Mouse (Mus musculus) cerebellum, adult 2 months (tissue): Measurements from ENCODE around the gene Arhgef3. TPM values are rescaled to one million over a fixed set of nuclear protein-coding genes. Genes with fewer than 3 reads are reported as not detected.
A peak's percentile ranks its signal among the peaks of the same experiment; 100 is the strongest.

Experiments
- DNase-seq, 2 experiments: peaks; one replicate each; pipeline ENCODE4 v3.0.0; 2021
- H3K27ac ChIP-seq: fragments of 200-500 bp; 2 replicates; pipeline ENCODE4 v1.5.1; 2012; ENCODE audit warnings: low read length, control low read depth, inconsistent platforms; ENCODE audit not compliant: insufficient read depth
- H3K27me3 ChIP-seq: fragments of 200-500 bp; 2 replicates; pipeline ENCODE4 v1.6.1; 2012; ENCODE audit warnings: inconsistent platforms, mild to moderate bottlenecking, low read length, moderate library complexity; ENCODE audit not compliant: control insufficient read depth, insufficient read depth
- H3K4me1 ChIP-seq: fragments of 200-500 bp; 2 replicates; pipeline ENCODE4 v1.6.1; 2011; ENCODE audit warnings: low read length; ENCODE audit not compliant: control insufficient read depth, insufficient read depth
- H3K4me3 ChIP-seq: fragments of 200-500 bp; replicated peaks from 2 replicates; pipeline ENCODE3; 2011; ENCODE audit warnings: mild to moderate bottlenecking, low read depth, low read length, control low read depth; ENCODE audit not compliant: insufficient read depth
- CTCF ChIP-seq: fragments of 200-500 bp; IDR thresholded peaks from 2 replicates; pipeline ENCODE4 v1.5.1; 2011; ENCODE audit warnings: low read depth, mild to moderate bottlenecking, control low read depth, low read length, moderate library complexity, borderline replicate concordance; ENCODE audit not compliant: insufficient read depth
- POLR2A ChIP-seq: fragments of 200-500 bp; IDR thresholded peaks from 2 replicates; pipeline ENCODE4 v1.6.1; 2011; ENCODE audit warnings: low read length, control low read depth, borderline replicate concordance; ENCODE audit not compliant: insufficient read depth
- WGBS: fragments of 180-500 bp; shearing (Covaris S2); methylation state at CpG from one replicate; pipeline ENCODE4 v1.1.7; 2018; 5-methylcytosine and 5-hydroxymethylcytosine counted together
- polyA plus RNA-seq: library from polyadenylated mRNA; depleted of rRNA; stranded (reverse); fragments of >200 nt; gene quantifications from 2 replicates; pipeline ENCODE4 v1.2.3, GENCODE M21; 2012

Arhgef3 gene
- polyA plus RNA-seq, 1 experiment, result 54.8 TPM

DNA sequence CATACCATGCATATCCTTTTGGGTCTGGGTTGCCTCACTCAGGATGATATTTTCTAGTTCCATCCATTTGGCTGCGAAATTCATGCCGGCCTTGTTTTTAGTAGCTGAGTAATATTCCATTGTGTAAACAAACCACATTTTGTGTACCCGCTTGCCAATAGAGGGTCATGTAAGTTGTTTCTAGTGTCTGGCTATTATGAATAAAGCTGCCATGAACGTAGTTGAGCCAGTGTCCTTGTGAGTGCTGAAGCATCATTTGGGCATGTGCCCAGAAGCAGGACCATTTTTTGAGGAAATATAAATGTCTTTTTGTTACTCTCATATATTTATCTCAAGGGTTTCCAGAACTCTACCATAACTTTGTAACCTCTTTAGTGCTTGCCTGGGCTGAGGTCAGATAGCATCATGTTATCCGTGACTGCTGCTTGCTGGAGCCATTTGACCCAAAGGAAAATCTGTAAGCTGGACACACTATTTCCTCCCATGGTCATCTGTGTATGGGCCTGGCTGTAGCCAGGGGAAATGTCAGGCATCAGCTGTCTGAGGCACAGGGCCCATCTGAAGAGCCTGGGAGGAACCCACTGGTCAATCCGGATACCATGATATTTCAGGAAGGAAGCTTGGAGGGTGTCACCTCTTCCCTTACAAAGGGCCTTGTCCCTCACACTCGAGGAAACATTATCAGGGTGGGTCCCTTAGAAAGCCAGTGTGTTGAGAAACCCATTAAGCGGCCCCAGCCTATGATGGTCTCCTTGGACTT, 63.3 kb downstream of the Arhgef3 start:
- H3K4me1 ChIP-seq, result peaks cover 10% of the 10 kb centered on the region
- H3K27me3 ChIP-seq, result no peaks in the 10 kb centered on the region
- TF ChIP-seq POLR2A, result no peak
- TF ChIP-seq CTCF, result no peak
- H3K27ac ChIP-seq, result no peak overlapping the region
- WGBS, result 84% methylated on average over 8 of the region's 8 CpGs
- DNase-seq, result no peak
- no peak overlapping the region for H3K4me3 ChIP-seq

DNA sequence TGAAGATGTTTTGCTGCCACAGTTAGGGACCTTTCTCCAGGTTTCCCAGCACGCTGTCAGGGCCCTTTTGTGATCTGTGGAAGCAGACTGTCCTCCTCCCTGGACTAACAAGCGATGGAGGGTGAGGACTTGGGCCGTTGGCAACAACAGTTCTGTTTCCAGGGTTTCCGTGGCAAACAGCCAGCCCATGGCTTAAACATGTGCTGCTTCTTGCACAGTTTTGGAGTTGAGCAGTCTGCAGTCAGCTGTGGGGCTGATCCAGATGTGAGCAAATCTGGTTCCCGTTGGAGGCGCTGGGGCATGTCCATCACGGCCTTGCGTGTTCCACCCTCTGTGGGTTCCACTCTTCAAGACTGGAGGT, 63.8 kb downstream of the Arhgef3 start:
- TF ChIP-seq POLR2A (no peak), CTCF (no peak)

DNA sequence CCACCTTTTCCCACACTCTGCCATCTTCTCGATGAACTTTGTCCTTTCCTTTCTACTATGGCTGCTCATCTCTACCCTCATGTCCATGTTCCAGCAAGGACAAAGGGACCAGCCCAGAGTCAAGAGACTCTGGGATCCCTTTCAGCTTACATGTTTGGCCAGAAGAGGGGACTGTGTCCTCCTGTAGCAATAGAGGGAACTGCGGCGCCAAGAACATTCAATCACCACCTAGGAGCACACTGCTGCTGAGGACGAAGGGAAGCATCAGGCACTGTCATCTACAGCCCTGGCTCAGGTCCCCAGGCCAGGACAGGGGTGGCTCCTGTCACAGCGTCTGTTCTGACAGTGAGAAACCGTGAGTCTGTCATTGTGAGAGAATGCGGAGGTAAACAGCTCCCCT, 65.1 kb downstream of the Arhgef3 start:
- no peak overlapping the region for H3K27ac ChIP-seq
- H3K27me3 ChIP-seq, result no peaks in the 10 kb centered on the region
- WGBS, result 86% methylated on average over 7 of the region's 7 CpGs
- H3K4me1 ChIP-seq, result peaks cover 10% of the 10 kb centered on the region
- TF ChIP-seq POLR2A, result no peak
- no peak for TF ChIP-seq CTCF
- no peak for DNase-seq
- H3K4me3 ChIP-seq, result no peak overlapping the region

More for the DNA sequence above, 63.8 kb downstream of the Arhgef3 start:
- no peak for DNase-seq
- Histone ChIP-seq H3K4me1 (peaks cover 10% of the 10 kb centered on the region), H3K27me3 (no peaks in the 10 kb centered on the region), H3K27ac (no peak overlapping the region), H3K4me3 (no peak overlapping the region)
- 45% methylated on average over 8 of the region's 8 CpGs for WGBS

DNA sequence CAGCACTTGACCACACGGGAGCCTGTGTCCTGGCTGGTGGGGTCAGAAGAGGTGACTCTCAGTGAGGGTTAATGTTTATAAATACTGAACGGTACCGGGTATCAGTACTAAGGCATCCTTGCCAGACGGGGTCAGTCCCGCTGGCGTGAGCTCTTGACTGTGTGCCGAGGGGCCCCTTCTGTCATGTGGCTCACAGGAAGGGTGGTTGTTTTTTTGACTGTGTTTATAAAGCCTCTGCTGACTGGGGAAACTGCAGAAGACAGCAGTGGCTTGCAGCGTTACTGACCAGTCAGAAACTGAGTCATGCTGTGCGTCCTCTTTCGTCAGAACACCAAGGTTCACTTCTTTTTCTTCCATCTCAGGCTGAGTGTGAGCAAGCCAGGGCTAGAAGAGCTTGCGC, 67.4 kb downstream of the Arhgef3 start:
- Histone ChIP-seq H3K4me1 (peaks cover 10% of the 10 kb centered on the region), H3K27me3 (no peaks in the 10 kb centered on the region), H3K4me3 (no peak overlapping the region), H3K27ac (no peak overlapping the region)
- no peak for TF ChIP-seq CTCF
- no peak for TF ChIP-seq POLR2A
- WGBS, result 57% methylated on average over 11 of the region's 11 CpGs
- DNase-seq, result no peak

DNA sequence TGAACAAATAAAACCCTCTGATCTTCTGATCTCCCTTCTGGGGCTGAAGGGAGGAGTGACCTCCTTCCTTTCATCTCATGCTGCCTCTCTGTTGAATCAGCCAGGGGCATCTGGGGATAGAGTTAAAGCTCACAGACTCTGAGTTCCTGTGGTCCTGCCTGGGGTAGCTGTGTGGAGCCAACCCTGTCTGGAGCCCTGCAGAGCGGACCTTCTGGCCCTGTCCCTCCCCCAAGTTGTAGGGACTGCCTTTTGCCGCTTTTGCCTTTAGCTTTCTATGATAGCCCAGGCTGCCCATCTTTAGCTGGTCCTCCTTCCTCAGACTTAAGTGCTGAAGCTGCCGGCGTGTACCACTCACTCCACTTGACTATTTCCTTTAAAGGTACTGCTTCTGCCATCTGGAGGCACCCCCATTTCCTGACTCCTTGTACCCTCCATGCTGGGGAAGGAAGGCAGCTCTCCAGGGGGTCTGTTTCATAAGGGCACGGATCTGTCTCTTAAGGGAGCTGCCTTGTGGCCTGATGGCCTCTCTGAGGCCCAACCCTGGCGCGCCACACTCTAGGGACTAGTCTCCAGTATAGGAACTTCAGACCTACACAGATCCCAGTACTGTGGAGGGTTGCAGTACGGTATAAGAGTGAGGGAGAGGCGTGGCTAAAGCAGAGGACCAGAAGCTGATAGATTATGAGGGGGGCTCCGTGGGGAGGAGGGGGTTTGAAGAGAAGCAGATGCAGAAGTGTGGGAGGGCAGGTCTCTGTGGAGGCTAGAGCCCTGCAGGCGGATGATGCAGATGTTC, 68.1 kb downstream of the Arhgef3 start:
- WGBS, result 62% methylated on average over 11 of the region's 11 CpGs
- H3K27me3 ChIP-seq, result no peaks in the 10 kb centered on the region
- no peak overlapping the region for H3K4me3 ChIP-seq
- DNase-seq, result peak; percentile 53 to 64
- H3K4me1 ChIP-seq, result peaks cover 10% of the 10 kb centered on the region
- no peak overlapping the region for H3K27ac ChIP-seq
- TF ChIP-seq CTCF (no peak), POLR2A (no peak)

DNA sequence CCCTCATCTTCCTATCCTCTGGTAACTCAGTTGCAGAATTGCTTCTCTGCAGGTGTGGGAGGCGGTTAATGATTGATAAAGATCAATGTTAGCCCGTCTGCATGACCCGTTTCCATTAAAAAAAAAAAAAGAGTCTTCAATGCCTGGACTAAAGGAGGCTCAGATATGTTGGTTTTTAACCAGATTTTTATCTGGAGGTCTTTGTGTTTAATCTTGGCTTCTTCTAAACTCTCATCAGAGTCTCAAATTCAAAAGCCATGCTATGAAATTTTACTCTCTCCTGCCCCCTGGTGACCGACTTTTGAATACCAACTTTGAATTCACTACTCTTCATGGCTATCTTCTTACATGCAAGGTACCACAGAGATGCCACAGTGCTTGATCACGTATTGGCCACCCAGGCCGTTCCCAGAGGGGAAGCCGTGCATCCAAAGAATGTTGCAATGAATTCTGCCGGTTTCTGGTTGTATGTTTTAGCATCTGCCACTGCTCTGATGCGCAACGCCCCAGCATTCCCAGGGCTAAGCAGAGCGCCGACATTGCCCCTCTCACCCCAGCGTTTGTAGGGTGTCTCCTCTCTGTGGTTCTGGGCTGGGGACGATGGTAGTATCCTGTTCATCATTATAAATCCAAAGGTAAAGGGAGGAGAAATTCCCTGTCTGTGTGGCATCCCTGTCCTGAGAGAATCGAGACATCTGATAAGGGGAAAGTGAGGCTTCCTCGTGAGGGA, 69.0 kb downstream of the Arhgef3 start:
- H3K27me3 ChIP-seq, result no peaks in the 10 kb centered on the region
- peaks cover 10% of the 10 kb centered on the region for H3K4me1 ChIP-seq
- peak; percentile 48 to 50 for DNase-seq
- no peak overlapping the region for H3K4me3 ChIP-seq
- no peak overlapping the region for H3K27ac ChIP-seq
- WGBS, result 68% methylated on average over 16 of the region's 16 CpGs
- peak; percentile 3; the same call in 1 of the 2 replicates for TF ChIP-seq CTCF
- TF ChIP-seq POLR2A, result no peak

DNA sequence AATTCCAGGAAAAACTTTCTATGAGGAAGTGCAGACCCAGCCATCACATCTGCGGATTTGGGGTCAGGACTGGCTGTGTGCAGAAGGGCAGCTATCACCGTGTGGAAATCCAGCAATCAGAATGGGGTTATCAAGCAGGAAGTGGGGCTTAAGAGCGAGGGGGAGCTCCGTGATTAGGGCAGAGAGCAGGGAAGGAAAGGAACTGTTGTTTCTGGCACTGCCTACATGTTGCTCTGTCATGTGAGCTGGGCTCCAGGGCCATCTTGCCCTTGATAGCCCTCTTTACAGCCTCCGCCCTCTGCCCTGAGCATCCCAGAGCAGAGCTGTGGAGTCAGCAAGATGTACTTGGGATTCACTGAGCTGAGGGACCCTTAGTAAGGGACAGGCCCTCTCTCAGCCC, 71.2 kb downstream of the Arhgef3 start:
- no peak for DNase-seq

DNA sequence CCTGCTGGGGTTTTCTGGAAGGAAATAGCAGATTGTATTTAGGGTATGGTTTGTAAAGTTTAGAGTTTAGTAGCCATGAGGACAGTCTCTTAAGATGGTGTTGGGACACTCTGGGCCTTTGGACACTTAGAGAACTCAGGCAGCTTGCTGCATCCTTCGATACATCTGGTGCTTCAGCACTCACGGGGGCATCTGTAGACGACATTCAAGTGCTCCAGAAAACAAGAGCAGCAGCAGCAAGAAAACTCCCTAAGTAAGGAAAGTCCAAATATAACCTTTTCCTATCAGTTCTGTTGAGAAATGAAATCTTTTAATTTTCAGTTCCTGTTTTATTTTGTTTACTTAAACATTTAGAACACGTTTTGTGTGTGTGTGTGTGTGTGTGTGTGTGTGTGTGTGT, 71.9 kb downstream of the Arhgef3 start:
- Histone ChIP-seq H3K4me3 (no peak overlapping the region), H3K4me1 (peaks cover 10% of the 10 kb centered on the region), H3K27me3 (no peaks in the 10 kb centered on the region), H3K27ac (no peak overlapping the region)
- WGBS, result 81% methylated on average over 4 of the region's 4 CpGs
- TF ChIP-seq CTCF (no peak), POLR2A (no peak)
- no peak for DNase-seq

More for the DNA sequence above, 71.2 kb downstream of the Arhgef3 start:
- TF ChIP-seq CTCF, result no peak
- no peak for TF ChIP-seq POLR2A
- no peak overlapping the region for H3K4me3 ChIP-seq
- no peaks in the 10 kb centered on the region for H3K27me3 ChIP-seq
- H3K4me1 ChIP-seq, result peaks cover 10% of the 10 kb centered on the region
- H3K27ac ChIP-seq, result no peak overlapping the region
- WGBS, result 77% methylated on average over 5 of the region's 5 CpGs
